Mouse (Mus musculus) CH12.LX (cell line): ENCODE measurements at regions not wholly inside any gene's neighbourhood (a gene's known extent, or its start where the extent isn't known, plus 50 kb on each side); places are given as distances from the start of the nearest gene placed in this dataset.

Experiments used
- CHD2 ChIP-seq: IDR thresholded peaks from 2 replicates; pipeline ENCODE4 v1.6.1; 2011; ENCODE audit warnings: low read length, improper control_type of control experiment
- CTCF ChIP-seq, 2 experiments: IDR thresholded peaks in 1 of 2; conservative IDR thresholded peaks in 1 of 2; 2 replicates each; pipeline ENCODE4 v1.5.1; 2011 to 2012; ENCODE audit warnings: low read depth in 2 of 2, low read length in 2 of 2, improper control_type of control experiment in 1 of 2, inconsistent platforms in 1 of 2, mild to moderate bottlenecking in 1 of 2, moderate library complexity in 1 of 2
- EP300 ChIP-seq: IDR thresholded peaks from 2 replicates; pipeline ENCODE4 v1.6.1; 2011; ENCODE audit warnings: low read length, improper control_type of control experiment
- HCFC1 ChIP-seq: IDR thresholded peaks from 2 replicates; pipeline ENCODE4 v1.6.1; 2012; ENCODE audit warnings: low read depth, mild to moderate bottlenecking, inconsistent platforms, low read length, improper control_type of control experiment
- NELFE ChIP-seq: IDR thresholded peaks from 2 replicates; pipeline ENCODE4 v1.6.1; 2011; ENCODE audit warnings: low read depth, low read length, improper control_type of control experiment
- POLR2A ChIP-seq: IDR thresholded peaks from 2 replicates; pipeline ENCODE4 v1.6.1; 2011; ENCODE audit warnings: low read depth, mild to moderate bottlenecking, improper control_type of control experiment, low read length
- POLR2AphosphoS2 ChIP-seq: IDR thresholded peaks from 2 replicates; pipeline ENCODE4 v1.6.1; 2011; ENCODE audit warnings: low read depth, low read length, improper control_type of control experiment
- RAD21 ChIP-seq: IDR thresholded peaks from 2 replicates; pipeline ENCODE4 v1.6.1; 2011; ENCODE audit warnings: low read depth, mild to moderate bottlenecking, low read length, improper control_type of control experiment, moderate library complexity
- USF1 ChIP-seq: IDR thresholded peaks from 2 replicates; pipeline ENCODE4 v1.6.1; 2014; ENCODE audit warnings: low read depth, mild to moderate bottlenecking, inconsistent platforms, low read length, improper control_type of control experiment
- ZKSCAN1 ChIP-seq: IDR thresholded peaks from 2 replicates; pipeline ENCODE4 v1.6.1; 2012; ENCODE audit warnings: low read depth, inconsistent platforms, low read length, improper control_type of control experiment, borderline replicate concordance
- ZNF384 ChIP-seq: IDR thresholded peaks from 2 replicates; pipeline ENCODE4 v1.6.1; 2012; ENCODE audit warnings: low read depth, low read length, improper control_type of control experiment, inconsistent platforms

DNA sequence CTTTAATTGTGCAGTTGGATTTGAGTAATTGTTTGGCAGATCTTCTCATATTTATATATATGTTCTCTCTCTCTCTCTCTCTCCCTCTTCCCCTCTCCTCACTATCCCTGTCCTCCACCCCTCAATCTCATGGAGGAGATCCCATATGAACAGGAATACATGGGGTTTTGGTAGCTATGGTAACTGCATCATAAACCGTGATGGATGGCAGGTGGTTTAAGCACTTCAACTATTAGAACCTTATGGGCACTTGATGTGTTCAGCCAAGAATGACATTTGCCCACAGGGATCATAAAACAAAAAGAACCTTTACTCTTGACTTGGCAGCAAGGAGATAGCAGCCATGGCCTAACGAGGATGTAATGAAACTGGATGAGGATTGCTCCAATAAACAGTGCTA is 127.5 kb downstream of the Otol1 start:
- TF ChIP-seq POLR2AphosphoS2, result no peak
- TF ChIP-seq HCFC1, result no peak
- TF ChIP-seq ZKSCAN1, result no peak
- TF ChIP-seq RAD21, result no peak
- no peak for TF ChIP-seq POLR2A
- TF ChIP-seq CTCF (conservative IDR thresholded peaks at IDR 0.05 in 1 of 2, IDR thresholded peaks at IDR 0.05 in 1 of 2; ENCODE audit: low read depth in 2 of 2, low read length in 2 of 2), result no peak
- TF ChIP-seq EP300, result no peak
- no peak for TF ChIP-seq ZNF384
- no peak for TF ChIP-seq NELFE
- TF ChIP-seq USF1, result no peak
- no peak for TF ChIP-seq CHD2
